Mouse (Mus musculus): Measurements from ENCODE around the gene 4933402J07Rik.

Gene 4933402J07Rik

DNA sequence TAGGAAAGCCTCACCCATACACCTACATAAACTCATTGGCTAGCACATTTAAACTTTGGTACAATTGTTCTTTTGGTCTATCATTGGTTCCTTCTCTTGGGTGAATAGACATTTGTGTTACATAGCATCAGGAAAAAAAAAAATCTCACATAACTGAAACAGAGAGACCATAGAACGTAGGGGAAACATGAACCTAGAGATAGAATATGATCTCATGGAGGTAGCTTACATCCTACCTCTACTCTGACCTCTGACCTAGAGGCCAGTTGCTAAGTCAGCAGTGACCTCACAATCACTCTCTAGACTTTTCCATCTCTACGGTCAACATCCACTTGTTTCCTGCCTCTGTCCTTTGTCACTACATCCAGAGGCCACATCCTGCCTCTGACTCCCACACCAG lies at the start of gene 4933402J07Rik:
4933402J07Rik (plus strand) TSS at position 301 of the 400 bp plus-strand sequence.
- TF ChIP-seq GATA4 (IDR thresholded peaks at IDR 0.05; ENCODE audit: insufficient replicate concordance, low read length): no peak

DNA sequence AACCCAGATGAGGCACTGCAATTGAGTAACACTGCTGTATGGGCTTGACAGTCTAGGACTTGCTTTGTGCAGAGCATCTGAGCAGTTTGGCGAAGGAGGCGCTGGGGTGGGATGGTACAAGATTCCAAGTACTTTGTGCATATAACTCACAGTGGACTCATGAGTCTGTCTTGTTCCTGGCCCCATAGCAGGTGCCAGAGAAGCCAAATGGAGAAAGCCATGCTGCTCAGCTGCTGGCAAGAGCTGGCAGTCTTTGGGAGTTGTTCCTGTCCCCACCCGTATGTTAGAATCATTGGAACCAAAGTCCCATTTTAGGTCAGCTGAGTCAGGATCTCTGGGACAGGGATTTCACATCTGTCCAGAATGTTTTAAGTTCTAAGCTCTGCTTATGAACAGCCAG lies 46.5 kb upstream of the 4933402J07Rik start:
- no peak for TF ChIP-seq GATA4 (IDR thresholded peaks at IDR 0.05; ENCODE audit: insufficient replicate concordance, low read length)

DNA sequence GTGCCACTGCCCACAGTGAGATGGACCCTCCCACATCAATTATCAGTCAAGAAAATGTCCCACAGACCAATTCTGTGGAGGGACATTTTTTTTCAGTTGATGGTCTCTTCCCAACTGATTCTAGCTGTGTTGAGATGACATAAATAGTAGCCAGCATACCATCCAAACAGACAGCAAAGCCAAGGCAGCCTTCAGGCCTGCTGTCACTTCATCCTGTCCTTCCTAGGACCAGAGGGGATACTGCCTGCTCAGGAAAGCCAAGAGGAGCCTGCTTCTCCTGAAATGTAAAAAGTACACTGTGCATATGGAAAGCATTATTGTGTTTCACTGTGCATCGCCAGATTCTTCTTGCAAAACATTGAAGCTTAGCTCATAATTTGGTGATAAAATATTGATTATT lies 38.6 kb upstream of the 4933402J07Rik start:
- TF ChIP-seq GATA4 (IDR thresholded peaks at IDR 0.05; ENCODE audit: insufficient replicate concordance, low read length): no peak

DNA sequence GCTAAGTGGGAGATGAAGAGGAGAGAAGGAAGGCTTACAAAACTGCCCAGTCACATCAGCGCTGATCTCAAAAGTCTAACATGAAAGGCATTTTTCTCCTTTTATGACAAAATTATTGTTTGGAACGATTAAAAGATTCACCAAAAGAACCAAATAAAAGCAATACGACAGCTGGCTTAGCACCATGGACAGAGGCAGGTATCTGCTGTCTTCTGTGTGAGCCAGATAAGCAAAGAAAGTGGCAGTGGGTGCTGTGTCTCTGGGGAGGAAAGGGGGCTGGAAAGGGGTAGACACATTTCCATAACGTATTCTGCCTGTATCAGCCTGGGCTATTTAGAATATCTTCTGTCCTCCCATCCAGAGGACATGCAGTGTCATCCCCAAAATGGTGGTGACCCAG lies 32.5 kb upstream of the 4933402J07Rik start:
- no peak for TF ChIP-seq GATA4 (IDR thresholded peaks at IDR 0.05; ENCODE audit: insufficient replicate concordance, low read length)

DNA sequence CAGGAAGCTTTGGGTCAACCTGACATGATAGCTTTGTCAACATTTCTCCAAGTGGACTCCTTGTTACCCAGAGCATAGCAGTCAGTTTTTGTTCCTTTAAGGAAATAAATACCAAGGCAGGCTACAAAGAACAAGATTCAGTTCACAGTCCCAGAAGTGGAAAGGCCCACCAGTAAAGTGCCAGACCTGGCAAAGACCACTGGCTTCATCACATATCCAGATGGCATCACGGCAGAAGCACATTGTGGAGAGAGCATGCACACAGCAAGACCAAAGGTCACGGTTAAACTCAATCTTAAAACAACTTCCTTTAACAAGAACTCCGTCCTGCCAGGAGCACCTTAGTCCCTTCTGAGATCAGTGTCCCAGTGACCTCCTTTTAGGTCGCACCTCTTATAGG lies 30.2 kb upstream of the 4933402J07Rik start:
- TF ChIP-seq GATA4 (IDR thresholded peaks at IDR 0.05; ENCODE audit: insufficient replicate concordance, low read length): no peak

DNA sequence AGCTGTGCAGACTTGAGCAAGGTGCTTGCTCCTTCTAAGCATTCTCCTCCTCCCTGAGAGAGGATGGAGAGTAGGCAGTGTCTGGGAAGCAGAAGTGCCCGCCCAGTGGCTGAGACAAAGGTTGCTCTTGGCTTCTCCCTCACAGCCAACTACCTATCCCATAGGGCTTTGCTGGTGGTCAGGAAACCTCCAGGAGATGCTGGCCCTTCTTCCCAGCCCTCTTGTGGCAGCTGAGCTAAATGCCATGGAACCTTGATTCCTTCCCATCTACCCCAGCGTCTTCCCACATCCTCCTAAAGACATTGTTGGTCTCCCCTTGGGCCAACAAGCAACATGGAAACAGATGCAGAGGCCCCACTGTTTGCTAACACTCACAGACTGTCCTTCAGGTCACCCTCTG lies 28.8 kb upstream of the 4933402J07Rik start:
- TF ChIP-seq GATA4 (IDR thresholded peaks at IDR 0.05; ENCODE audit: insufficient replicate concordance, low read length): no peak

DNA sequence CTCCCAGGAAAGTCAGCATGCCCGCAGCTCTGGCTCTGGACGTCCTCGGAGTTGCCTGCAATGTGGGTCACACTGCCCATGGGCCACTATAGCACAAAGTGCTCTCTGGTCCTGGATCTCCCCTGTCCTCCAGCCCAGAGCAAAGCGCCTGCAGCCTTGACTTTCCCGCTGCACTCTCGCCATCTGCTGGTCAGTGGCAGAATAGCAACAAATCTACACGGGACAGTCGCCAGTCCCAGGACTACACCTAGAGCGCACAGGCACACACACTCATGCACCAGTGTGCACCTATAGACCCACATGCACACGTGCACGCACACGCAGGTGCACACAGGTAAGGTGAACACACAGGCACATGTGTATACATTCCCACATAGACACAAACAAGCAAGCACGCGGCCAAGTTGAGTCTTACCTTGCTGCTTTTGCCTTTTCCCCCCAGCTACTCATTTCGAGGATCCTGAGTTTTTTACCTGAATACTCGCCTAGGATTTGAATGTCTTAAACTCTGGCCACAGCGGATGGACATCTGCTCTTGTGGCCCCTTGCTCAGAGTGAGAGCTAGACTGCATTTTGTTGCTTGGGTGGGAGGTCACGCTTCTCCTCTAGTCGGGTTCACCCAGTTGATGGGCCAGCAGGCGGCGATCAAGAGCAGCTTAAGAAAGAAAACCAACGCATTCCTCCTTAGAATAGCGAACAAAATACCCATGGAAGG lies 26.9 kb upstream of the 4933402J07Rik start:
- no peak for TF ChIP-seq GATA4 (IDR thresholded peaks at IDR 0.05; ENCODE audit: insufficient replicate concordance, low read length)

DNA sequence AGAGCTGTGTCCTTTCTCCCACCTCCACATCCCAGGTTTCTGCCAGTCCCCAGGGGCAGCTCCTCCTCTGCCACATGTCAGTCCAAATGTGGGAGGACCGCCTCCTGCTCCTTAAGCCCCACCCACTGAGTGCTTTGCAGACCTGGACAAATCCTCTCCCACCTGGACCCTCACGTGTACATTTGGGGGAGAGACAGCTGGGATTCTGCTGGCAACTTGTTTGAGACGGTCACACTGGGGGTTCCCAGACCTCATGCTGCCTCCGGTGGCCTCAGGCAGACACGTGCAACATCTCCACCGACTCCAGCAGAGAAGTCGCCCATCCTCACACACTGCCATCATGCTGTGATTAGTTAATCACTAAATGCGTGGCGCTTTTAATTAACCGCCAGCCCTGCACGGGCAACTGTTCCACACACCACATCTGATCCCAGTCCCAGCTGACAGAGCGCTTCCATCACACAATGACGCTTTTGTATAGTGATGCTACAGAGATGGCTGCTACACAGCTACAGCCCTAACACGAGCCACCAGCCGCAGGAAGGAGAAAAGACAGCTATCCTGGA lies 23.7 kb upstream of the 4933402J07Rik start:
- no peak for TF ChIP-seq GATA4 (IDR thresholded peaks at IDR 0.05; ENCODE audit: insufficient replicate concordance, low read length)

DNA sequence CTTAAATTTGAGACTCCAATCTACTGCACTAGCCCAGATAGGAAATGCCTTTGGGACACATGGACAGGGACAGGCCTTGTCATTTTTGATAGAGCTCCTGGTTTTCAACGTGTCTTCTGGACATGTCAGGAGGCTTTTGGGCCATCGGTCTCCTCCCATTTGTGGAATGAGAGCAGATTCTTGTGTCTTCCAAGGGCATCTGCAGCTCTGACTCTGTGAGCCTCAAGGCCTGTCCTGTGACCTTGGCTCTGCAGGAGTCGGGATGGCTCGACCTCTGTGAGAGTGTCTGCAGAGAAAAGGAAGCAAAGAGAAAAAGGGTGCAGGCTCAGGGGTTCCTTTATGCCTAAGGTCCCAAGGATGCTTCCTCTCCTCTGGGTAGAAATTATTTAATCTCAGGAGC lies 13.8 kb upstream of the 4933402J07Rik start:
- TF ChIP-seq GATA4 (IDR thresholded peaks at IDR 0.05; ENCODE audit: insufficient replicate concordance, low read length): no peak

DNA sequence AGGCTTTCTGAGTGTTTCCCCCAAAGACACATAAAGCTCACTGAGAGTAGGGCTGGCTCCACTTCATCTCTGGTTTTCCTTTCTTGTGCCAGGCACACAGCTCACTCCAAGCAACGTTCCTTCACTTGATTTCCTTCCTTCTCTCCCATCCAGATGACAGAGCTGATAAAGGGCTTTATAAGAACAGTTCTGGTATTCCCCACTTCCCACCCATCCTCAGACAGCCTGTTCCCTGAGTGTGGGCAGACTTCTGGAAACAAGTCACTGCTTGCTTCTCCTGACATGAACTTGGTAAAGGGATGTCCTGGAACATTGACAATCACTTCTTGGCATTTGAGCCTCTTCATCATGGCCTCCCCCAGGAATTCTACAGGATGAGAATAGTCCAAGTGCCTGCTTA lies 10.9 kb upstream of the 4933402J07Rik start:
- TF ChIP-seq GATA4 (IDR thresholded peaks at IDR 0.05; ENCODE audit: insufficient replicate concordance, low read length): no peak

DNA sequence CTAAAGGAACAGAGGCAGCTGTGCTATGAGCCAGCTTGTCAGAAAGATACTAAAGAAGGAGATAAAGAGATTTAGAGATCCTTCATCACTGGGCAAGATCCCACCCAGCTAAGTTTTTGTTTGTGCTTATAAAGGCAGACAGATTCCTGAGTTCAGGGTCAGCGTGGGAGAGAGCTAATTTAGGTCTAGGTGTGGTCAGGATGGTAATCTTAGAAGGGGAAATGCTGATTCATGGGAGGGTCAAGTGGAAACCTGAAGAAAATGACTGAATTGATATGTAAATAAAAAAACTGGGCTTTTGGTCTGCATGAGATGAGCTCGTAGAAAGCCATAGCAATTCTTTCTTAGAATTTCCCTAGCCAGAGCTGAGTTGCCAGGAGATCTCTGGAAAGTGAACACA lies 2.9 kb upstream of the 4933402J07Rik start:
- no peak for TF ChIP-seq GATA4 (IDR thresholded peaks at IDR 0.05; ENCODE audit: insufficient replicate concordance, low read length)

DNA sequence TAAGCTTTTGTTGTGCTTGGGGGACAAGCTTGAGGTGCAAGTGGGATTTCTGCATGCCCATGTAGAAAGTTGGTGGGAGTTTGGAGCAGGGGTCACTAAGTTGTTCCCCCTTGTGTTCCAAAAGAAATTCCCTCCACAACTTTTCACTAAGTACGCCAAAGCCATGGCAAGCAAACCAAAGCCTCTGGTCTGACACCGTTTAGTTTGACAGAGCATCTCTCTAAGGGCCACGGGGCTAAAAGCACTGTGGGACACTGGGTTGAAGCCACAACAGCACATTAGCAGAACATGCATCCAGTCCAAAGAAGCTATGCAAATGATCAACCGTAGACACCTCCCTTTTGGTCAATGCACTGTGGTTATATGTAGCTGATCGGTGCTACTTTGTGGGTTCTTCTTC lies 5.5 kb downstream of the 4933402J07Rik start:
- no peak for TF ChIP-seq GATA4 (IDR thresholded peaks at IDR 0.05; ENCODE audit: insufficient replicate concordance, low read length)

DNA sequence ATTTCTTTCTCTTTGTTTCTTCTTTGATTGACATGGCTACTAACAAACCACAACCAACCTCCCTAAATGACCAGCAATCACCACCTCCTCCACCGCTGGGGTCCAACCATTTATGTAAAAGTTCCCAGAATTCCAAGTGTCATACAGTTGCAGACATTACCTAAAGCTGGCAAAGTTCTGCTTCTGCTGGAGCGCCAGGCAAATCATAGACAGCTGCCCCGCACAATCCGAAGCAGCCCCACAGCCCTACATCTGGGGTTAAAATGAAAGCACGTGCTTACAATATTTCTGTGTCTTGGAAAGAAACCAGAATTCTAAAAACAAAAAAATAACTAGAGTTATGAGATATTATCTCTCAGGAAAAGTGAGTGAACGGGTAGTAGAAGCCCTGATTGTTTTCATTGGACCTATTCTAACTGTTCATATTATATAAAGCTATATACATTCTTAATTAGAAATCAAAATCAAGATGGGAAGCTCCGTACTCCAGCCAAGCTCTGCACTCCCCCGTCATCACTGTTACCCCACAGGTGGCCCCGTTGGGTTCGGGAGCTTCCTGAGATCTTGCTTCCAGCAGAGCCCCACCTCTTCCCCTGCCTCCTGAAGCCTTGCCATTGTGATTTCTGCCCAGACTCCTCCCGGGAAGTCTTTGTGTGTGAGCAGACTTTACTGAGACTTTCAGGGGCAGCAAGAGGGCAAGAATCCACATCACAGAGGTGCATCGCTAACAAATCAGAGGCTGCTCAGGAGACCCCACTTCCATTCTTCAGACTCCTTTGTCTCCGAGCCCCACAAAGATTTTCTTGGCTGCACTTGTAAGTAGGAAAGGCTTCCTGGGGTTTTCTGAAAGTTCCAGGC lies 6.3 kb downstream of the 4933402J07Rik start:
- no peak for TF ChIP-seq GATA4 (IDR thresholded peaks at IDR 0.05; ENCODE audit: insufficient replicate concordance, low read length)

DNA sequence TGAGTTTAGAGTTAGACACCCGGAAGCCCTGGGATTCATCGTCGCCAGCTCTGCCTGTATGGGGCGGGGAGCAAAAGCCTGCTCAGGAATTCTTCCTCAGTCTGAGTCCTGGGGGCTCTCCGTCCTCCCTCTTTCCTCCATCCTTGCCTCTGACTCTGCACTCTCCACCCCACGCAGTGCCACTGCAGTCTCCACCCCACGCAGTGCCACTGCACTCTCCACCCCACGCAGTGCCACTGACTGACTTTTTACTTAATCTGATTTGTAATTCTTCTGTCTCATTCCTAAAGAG lies 6.9 kb downstream of the 4933402J07Rik start:
- no peak for TF ChIP-seq GATA4 (IDR thresholded peaks at IDR 0.05; ENCODE audit: insufficient replicate concordance, low read length)

DNA sequence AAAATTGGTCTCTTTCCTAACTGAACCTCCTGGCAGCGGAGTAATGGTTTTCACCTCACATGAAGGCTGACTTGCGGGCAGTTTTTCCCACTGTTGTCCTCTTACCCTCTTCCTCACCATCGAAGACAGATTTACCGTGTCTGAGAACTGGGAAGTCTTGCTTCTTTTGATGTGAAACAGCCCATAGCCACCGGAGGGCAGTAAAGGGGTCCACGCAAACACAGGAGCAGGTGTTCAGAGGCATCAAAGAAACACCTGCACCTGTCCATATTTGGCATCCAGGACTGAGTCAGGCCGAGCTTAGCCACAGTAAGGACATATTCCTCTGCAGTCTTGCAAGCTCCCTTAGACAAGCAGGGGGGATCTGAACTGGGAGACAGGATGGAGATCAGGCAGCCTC lies 7.2 kb downstream of the 4933402J07Rik start:
- no peak for TF ChIP-seq GATA4 (IDR thresholded peaks at IDR 0.05; ENCODE audit: insufficient replicate concordance, low read length)

DNA sequence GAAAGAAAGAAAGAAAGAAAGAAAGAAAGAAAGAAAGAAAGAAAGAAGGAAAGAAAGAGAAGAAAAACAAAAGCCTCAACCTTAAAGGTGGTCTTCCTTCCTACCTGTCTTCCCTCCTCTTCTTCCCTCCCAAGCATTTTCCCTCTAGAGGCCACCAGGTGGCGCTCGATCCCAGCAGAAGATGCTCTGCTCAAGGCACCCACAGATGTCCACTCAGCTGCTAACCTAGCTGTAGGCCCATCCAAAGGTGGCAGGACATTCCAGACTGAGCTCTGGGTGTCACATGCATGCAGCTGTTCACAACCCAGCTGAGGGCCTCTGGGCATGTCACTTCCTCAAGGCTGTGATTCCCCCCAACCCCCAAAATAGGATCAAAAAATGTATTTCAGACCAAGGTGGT lies 30.6 kb downstream of the 4933402J07Rik start:
- TF ChIP-seq GATA4 (IDR thresholded peaks at IDR 0.05; ENCODE audit: insufficient replicate concordance, low read length): no peak

All from liver, adult (tissue).